Mouse (Mus musculus): ENCODE data around the gene Clk2.
"Not testable (repeated sequence)": the region's sequence is repeated elsewhere in the genome, so short reads cannot be mapped to it uniquely, and the experiment has no call there.

The Clk2 gene

GRCm38 (mm10) chr3:89190436-89190835, 25.8 kb downstream of the Clk2 start:
- DNase-seq (ENCODE audit: low spot score in 2 of 2) = no peak

GRCm38 (mm10) chr3:89193351-89193750, 28.8 kb downstream of the Clk2 start:
- no peak for DNase-seq (ENCODE audit: low spot score in 2 of 2)

GRCm38 (mm10) chr3:89193853-89194252, 29.3 kb downstream of the Clk2 start:
- DNase-seq (ENCODE audit: low spot score in 2 of 2) = no peak

- DNase-seq (ENCODE audit: low spot score in 2 of 2) = peak; percentile 68 to 77
Measured at GRCm38 (mm10) chr3:89195979-89196877, 31.6 kb downstream of the Clk2 start.

GRCm38 (mm10) chr3:89199839-89200238, 35.2 kb downstream of the Clk2 start:
- no peak for DNase-seq (ENCODE audit: low spot score in 2 of 2)

- DNase-seq (ENCODE audit: low spot score in 2 of 2) = peak; percentile 65 to 78
Measured at GRCm38 (mm10) chr3:89202253-89203141, 37.9 kb downstream of the Clk2 start, which contains the start of gene Gba. Gene Gba, plus strand, starts transcription at chr3:89202928.

- no peak for DNase-seq (ENCODE audit: low spot score in 2 of 2)
Measured at GRCm38 (mm10) chr3:89203142-89203514, 38.5 kb downstream of the Clk2 start.

- DNase-seq (ENCODE audit: low spot score in 2 of 2) = no peak
Measured at GRCm38 (mm10) chr3:89206079-89206478, 41.5 kb downstream of the Clk2 start.

- DNase-seq (ENCODE audit: low spot score in 2 of 2) = no peak
Measured at GRCm38 (mm10) chr3:89206695-89207094, 42.1 kb downstream of the Clk2 start.

GRCm38 (mm10) chr3:89208075-89208657, 43.6 kb downstream of the Clk2 start:
- DNase-seq (ENCODE audit: low spot score in 2 of 2) = no peak

- no peak for DNase-seq (ENCODE audit: low spot score in 2 of 2)
Measured at GRCm38 (mm10) chr3:89208736-89209135, 44.1 kb downstream of the Clk2 start.

GRCm38 (mm10) chr3:89209731-89210130, 45.1 kb downstream of the Clk2 start:
- no peak for DNase-seq (ENCODE audit: low spot score in 2 of 2)

GRCm38 (mm10) chr3:89210162-89210561, 45.6 kb downstream of the Clk2 start:
- no peak for DNase-seq (ENCODE audit: low spot score in 2 of 2)

GRCm38 (mm10) chr3:89210731-89211130, 46.1 kb downstream of the Clk2 start:
- DNase-seq (ENCODE audit: low spot score in 2 of 2) = no peak

GRCm38 (mm10) chr3:89213803-89214530, 49.4 kb downstream of the Clk2 start:
- peak; percentile 70 to 79 for DNase-seq (ENCODE audit: low spot score in 2 of 2)

- DNase-seq (ENCODE audit: low spot score in 2 of 2) = no peak
Measured at GRCm38 (mm10) chr3:89214681-89215411, 50.3 kb downstream of the Clk2 start, which contains the start of gene Thbs3. Gene Thbs3, plus strand, starts transcription at chr3:89215180.

GRCm38 (mm10) chr3:89215853-89216252, 51.3 kb downstream of the Clk2 start:
- peak; percentile 55 to 78 for DNase-seq (ENCODE audit: low spot score in 2 of 2)

GRCm38 (mm10) chr3:89216407-89216806, 51.8 kb downstream of the Clk2 start:
- DNase-seq (ENCODE audit: low spot score in 2 of 2) = not testable (repeated sequence)

GRCm38 (mm10) chr3:89218271-89218670, 53.7 kb downstream of the Clk2 start:
- no peak for DNase-seq (ENCODE audit: low spot score in 2 of 2)

GRCm38 (mm10) chr3:89219546-89219945, 55.0 kb downstream of the Clk2 start:
- no peak for DNase-seq (ENCODE audit: low spot score in 2 of 2)

GRCm38 (mm10) chr3:89221167-89221566, 56.6 kb downstream of the Clk2 start:
- DNase-seq (ENCODE audit: low spot score in 2 of 2) = no peak
